Mouse (Mus musculus) liver, adult 2 months (tissue): ENCODE results near the gene Gm45753.

Experiments used
- CTCF ChIP-seq: fragments of 200-500 bp; IDR thresholded peaks from 2 replicates; pipeline ENCODE4 v1.5.1; 2011; ENCODE audit warnings: low read depth, low read length, control low read depth
- POLR2A ChIP-seq: fragments of 200-500 bp; IDR thresholded peaks from 2 replicates; pipeline ENCODE4 v1.6.1; 2011; ENCODE audit warnings: low read length, control low read depth; ENCODE audit not compliant: insufficient read depth; ENCODE audit errors: extremely low read depth

DNA sequence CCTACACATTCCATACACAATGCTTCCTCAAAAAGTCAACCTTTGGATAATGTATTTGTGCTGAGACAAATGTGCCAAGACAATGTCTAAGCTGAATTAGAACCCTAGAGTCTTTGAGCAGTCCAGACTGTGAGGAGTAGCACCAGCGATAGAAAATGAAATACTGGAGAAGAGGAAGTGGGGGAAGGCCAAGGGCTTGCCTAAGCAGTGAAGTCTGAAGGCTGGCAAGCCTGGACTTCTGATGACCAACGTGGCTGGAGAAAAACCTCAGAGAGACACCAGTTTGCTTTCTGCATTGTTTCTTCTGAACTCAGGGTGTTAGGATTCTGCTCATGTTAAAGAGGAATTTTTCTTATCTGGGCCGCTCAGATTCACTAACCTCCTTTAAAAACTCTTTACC is 22.6 kb upstream of the Gm45753 start:
- TF ChIP-seq POLR2A (no peak), CTCF (no peak)
